Mouse (Mus musculus) midbrain, embryonic 14.5 days (tissue): Measurements from ENCODE around the gene Tnfrsf12a. TPM values are rescaled to one million over a fixed set of nuclear protein-coding genes. Genes with fewer than 3 reads are reported as not detected.

ENCODE experiments used
- ATAC-seq: fragments of 200-750 bp; cut with Nextera tagmentation; 2 replicates; pipeline ENCODE4 v1.8.0; 2017; ENCODE audit warnings: moderate number of reproducible peaks, moderate library complexity; ENCODE audit not compliant: low FRiP score, low TSS enrichment
- DNase-seq: peaks from one replicate; pipeline ENCODE4 v3.0.0-alpha.2; 2015
- H3K27ac ChIP-seq: fragments of 300-500 bp; sonication (generic); replicated peaks from 2 replicates; pipeline ENCODE4 v1.5.1; 2014; ENCODE audit warnings: mild to moderate bottlenecking, low read depth, low read length, moderate library complexity
- H3K27me3 ChIP-seq: fragments of 300-500 bp; sonication (generic); 2 replicates; pipeline ENCODE4 v1.6.1; 2014; ENCODE audit warnings: low read length, control low read depth, mixed read lengths; ENCODE audit not compliant: control insufficient read depth, insufficient read depth
- H3K36me3 ChIP-seq: fragments of 300-500 bp; sonication (generic); 2 replicates; pipeline ENCODE4 v1.6.1; 2014; ENCODE audit warnings: low read length, control low read depth; ENCODE audit not compliant: control insufficient read depth, insufficient read depth
- H3K4me1 ChIP-seq: fragments of 300-500 bp; sonication (generic); 2 replicates; pipeline ENCODE4 v1.6.1; 2014; ENCODE audit warnings: mild to moderate bottlenecking, antibody characterized with exemption, low read length, control low read depth; ENCODE audit not compliant: control insufficient read depth, insufficient read depth
- H3K4me2 ChIP-seq: fragments of 300-500 bp; sonication (generic); 2 replicates; pipeline ENCODE4 v1.6.1; 2014; ENCODE audit warnings: mild to moderate bottlenecking, low read length, moderate library complexity
- H3K4me3 ChIP-seq: fragments of 300-500 bp; sonication (generic); replicated peaks from 2 replicates; pipeline ENCODE4 v1.5.1; 2014; ENCODE audit warnings: low read depth, low read length
- H3K9ac ChIP-seq: fragments of 300-500 bp; sonication (generic); replicated peaks from 2 replicates; pipeline ENCODE4 v1.6.1; 2014; ENCODE audit warnings: mild to moderate bottlenecking, low read length, moderate library complexity
- H3K9me3 ChIP-seq: fragments of 300-500 bp; sonication (generic); 2 replicates; pipeline ENCODE4 v1.6.1; 2016; ENCODE audit warnings: low read length, control low read depth, mixed read lengths; ENCODE audit not compliant: control insufficient read depth
- WGBS: fragments of 180-500 bp; shearing (Covaris S2); extraction: QIAGEN DNeasy Blood & Tissue Kit; methylation state at CpG from one replicate; pipeline ENCODE4 v1.1.7; 2014; 5-methylcytosine and 5-hydroxymethylcytosine counted together
- polyA plus RNA-seq: library from polyadenylated mRNA; unstranded; fragments of >200 nt; fragmentation: Nextera tagmentation; extraction: Ambion mirVana; gene quantifications from 2 replicates; pipeline ENCODE4 v1.2.1, GENCODE M21; 2014

Gene Tnfrsf12a
- polyA plus RNA-seq, 1 experiment from 2014 or later: 1.2 TPM

DNA sequence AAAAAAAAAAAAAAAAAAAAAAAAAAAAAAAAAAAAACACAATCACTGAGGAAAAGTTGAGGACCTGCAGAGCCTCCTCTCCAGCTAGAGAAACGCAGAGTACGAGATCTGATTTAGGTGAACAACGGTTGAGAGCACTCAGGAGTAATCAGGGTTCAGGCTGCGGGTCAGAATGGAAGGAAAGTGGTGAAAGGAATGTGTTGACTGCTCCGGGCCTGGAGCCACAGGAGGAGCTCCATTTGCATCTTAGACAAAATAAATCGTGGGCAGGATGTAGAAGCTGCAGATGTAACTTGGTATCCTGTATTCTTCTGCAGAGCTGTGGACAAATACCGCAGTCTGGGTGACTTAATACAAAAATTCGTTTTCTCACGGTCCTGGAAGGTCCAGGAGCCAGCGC lies 31.4 kb downstream of the Tnfrsf12a start:
- WGBS: 32% methylated on average over 10 of the region's 10 CpGs
- Histone ChIP-seq H3K4me3 (no peak overlapping the region), H3K9ac (no peak overlapping the region), H3K27me3 (peaks cover 13% of the 10 kb centered on the region), H3K4me2 (no peak overlapping the region), H3K36me3 (no peaks in the 10 kb centered on the region), H3K9me3 (no peaks in the 10 kb centered on the region), H3K4me1 (0 out of 2 replicates have a peak, but pooled peaks cover 6% of the 10 kb centered on the region), H3K27ac (no peak overlapping the region)
- DNase-seq (no peak), ATAC-seq (no peak)

DNA sequence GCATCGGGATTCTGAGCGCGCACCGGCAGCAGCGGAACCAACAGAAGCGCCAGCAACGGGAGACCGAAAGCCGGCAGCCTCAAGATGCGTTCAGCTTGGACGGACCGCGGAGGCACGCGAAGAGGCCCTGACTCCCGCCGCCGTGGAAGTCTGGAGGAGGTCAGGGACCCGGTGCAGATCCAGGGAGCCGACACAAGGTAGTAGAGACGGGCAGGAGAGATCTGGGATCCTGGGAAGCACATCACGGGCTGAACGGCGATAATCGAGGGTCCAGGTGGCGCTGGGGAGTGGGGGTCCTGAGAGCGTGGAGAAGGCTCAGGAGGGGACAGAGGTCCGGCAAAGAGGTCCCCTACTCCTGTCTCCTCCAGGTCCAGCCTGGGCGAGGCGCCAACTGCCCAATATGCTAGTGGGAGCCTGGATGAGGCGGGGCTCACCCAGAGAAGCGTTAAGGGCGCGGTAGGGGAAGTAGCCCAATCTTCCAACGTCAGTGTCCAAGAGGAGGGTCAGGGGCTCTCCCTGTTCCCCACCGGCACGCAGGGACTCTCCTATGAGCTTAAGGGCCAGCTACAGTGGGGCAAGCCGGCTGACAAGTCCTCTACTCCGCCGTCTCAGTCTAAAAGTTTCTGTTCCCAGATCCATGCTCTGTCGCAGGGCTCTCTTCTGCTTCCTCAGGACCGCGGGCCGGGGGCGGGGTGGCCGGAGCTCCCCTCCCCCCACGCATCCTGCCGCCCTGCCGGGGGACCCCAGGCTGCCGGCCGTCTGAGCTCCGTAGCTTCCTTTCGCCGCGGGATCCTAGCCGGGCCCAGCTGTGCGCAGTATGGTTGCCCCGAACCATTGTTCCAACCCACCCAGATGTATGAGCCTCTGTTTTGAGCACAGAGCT lies 32.4 kb downstream of the Tnfrsf12a start, which contains the start of gene Mmp25:
Gene Mmp25, minus strand, starts transcription at position 665 of the 883 bp plus-strand sequence.
- ATAC-seq: peak; percentile 46; the same call in 1 of the 2 replicates
- 1% methylated on average over 58 of the region's 58 CpGs for WGBS
- peaks cover 13% of the 10 kb centered on the region for H3K27me3 ChIP-seq

DNA sequence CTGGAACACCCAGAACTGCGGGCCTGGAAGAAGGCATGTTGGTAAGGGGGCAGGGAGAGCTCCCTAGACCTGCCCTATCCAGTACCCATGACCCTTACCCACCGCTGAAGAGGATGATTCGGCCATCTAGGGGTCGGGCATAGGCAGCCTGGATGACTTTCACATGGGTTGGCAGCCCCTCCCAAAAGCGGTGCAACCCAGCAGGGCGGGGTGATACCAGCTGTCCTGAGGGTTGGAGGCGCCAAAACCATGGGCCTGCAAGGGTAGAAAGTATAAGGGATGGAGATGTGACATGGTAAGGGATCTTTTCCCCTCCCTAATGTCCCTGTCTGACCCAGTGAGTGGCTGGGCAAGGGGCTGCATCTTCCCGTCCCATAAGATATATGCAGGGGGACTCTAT lies 46.0 kb downstream of the Tnfrsf12a start:
- DNase-seq: no peak
- H3K4me1 ChIP-seq: no peaks in the 10 kb centered on the region
- H3K27me3 ChIP-seq: no peaks in the 10 kb centered on the region
- no peak overlapping the region for H3K4me3 ChIP-seq
- H3K9ac ChIP-seq: no peak overlapping the region
- H3K27ac ChIP-seq: no peak overlapping the region
- H3K36me3 ChIP-seq: no peaks in the 10 kb centered on the region
- 78% methylated on average over 8 of the region's 8 CpGs for WGBS
- ATAC-seq: no peak
- no peak overlapping the region for H3K4me2 ChIP-seq
- no peaks in the 10 kb centered on the region for H3K9me3 ChIP-seq

More for the DNA sequence above, 32.4 kb downstream of the Tnfrsf12a start, which contains the start of gene Mmp25:
- peak within 1 kb of the TSS; percentile 35 for H3K4me3 ChIP-seq
- DNase-seq: peak; percentile 47
- H3K4me1 ChIP-seq: 0 out of 2 replicates have a peak, but pooled peaks cover 6% of the 10 kb centered on the region
- no peak within 1 kb of the TSS for H3K27ac ChIP-seq
- peak within 1 kb of the TSS; percentile 67 for H3K4me2 ChIP-seq
- H3K9me3 ChIP-seq: no peaks in the 10 kb centered on the region
- peak within 1 kb of the TSS; percentile 29; the same call in 1 of the 2 replicates for H3K9ac ChIP-seq
- no peaks in the 10 kb centered on the region for H3K36me3 ChIP-seq

DNA sequence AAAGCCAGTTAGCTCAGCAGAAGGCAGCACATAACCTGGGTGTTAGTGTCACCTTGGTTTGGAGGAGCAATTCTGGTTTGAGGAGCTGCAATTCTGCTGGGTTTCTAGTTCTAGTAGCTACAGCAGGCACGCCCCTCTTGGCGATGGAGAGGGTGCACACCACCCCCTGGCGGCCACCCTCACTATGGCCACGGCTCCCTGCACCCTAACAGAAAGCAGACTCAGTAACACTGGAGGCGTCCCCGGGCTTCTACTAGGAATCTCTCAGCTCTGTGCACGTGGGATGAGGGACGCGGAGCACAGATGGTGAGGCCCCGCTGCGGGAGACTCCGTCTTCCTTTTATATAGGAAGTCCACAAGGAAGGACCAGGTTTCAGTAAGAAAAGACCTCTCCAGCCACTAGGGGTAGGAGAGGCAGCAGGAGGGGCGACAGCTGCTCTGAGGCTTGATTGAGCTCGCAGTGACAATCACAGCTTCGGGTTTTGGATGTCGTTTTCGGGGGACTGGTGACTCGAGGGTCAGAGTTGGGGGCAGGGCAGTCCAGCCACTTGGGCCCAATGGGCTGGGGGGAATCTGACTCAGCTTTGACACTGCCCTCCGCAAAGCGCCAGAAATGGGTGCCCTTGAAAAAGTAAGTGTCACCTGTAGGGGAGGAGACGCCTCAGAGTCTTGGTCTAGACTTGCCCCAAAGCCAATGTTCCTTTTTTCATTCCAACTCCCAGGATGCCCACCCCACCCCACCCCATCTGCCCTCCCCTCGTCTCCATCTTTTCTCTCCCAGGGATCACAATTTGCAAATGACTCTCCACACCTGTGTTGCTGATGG lies 46.9 kb downstream of the Tnfrsf12a start:
- Histone ChIP-seq H3K27ac (no peak overlapping the region), H3K4me1 (no peaks in the 10 kb centered on the region), H3K36me3 (no peaks in the 10 kb centered on the region), H3K27me3 (no peaks in the 10 kb centered on the region), H3K4me2 (peak overlapping the region; percentile 39), H3K4me3 (no peak overlapping the region), H3K9me3 (no peaks in the 10 kb centered on the region), H3K9ac (0 out of 2 replicates have a peak overlapping the region, but pooled peaks have one; percentile 14)
- ATAC-seq: peak; percentile 55; the same call in 1 of the 2 replicates
- WGBS: 19% methylated on average over 22 of the region's 22 CpGs
- DNase-seq: peak; percentile 70

DNA sequence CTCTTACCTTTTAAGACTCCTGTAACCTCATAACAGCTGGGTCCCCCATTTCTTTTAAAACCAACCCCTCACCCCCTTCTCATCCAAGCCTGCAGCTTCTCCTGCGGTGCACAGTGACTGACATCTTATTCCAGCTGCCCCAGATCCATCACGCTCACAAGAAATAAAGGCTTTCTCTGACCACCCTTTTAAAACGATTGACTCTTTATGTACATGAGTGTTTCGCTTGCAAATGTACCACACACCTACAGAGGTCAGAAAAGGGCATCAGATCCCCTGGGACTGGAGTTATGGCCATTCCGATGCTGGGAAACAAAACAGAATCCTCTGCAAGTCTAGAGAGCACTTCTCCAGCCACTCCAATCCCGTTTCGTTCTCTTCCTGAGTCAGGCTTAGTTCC lies 49.5 kb downstream of the Tnfrsf12a start:
- WGBS: 29% methylated on average over 7 of the region's 7 CpGs
- H3K36me3 ChIP-seq: no peaks in the 10 kb centered on the region
- DNase-seq: no peak
- H3K4me3 ChIP-seq: no peak overlapping the region
- H3K9me3 ChIP-seq: no peaks in the 10 kb centered on the region
- H3K9ac ChIP-seq: no peak overlapping the region
- no peak overlapping the region for H3K27ac ChIP-seq
- H3K27me3 ChIP-seq: no peaks in the 10 kb centered on the region
- ATAC-seq: no peak
- no peak overlapping the region for H3K4me2 ChIP-seq
- no peaks in the 10 kb centered on the region for H3K4me1 ChIP-seq

Other genes starting within 250 kb of the Tnfrsf12a start
- not detected in 2 replicates for gene Vmn2r117, start 197.8 kb downstream of the Tnfrsf12a start, polyA plus RNA-seq
- gene Zfp213, start 113.2 kb downstream of the Tnfrsf12a start, polyA plus RNA-seq: 16.8 and 19.1 TPM in 2 replicates
- gene Zfp13, start 78.0 kb downstream of the Tnfrsf12a start, polyA plus RNA-seq: 24.8 and 31.4 TPM in 2 replicates
- not detected in 2 replicates for gene Zscan10, start 76.6 kb downstream of the Tnfrsf12a start, polyA plus RNA-seq
- 0.38 and 1.1 TPM in 2 replicates for gene Mmp25, start 32.2 kb downstream of the Tnfrsf12a start, polyA plus RNA-seq
- 0.26 TPM in 1 of 2 replicates, not detected in the other for gene Bicdl2, start 17.0 kb downstream of the Tnfrsf12a start, polyA plus RNA-seq
- gene Hcfc1r1, start 3.9 kb downstream of the Tnfrsf12a start, polyA plus RNA-seq: 110 and 150 TPM in 2 replicates
- 43.9 and 44.9 TPM in 2 replicates for gene Thoc6, start 3.6 kb downstream of the Tnfrsf12a start, polyA plus RNA-seq
- not detected in 2 replicates for gene Cldn6, start 1.8 kb upstream of the Tnfrsf12a start, polyA plus RNA-seq
- gene Cldn9, start 6.6 kb upstream of the Tnfrsf12a start, polyA plus RNA-seq: 0.50 and 0.92 TPM in 2 replicates
- gene 1520401A03Rik, start 45.3 kb upstream of the Tnfrsf12a start, polyA plus RNA-seq: not detected in 2 replicates
- gene Pkmyt1, start 48.9 kb upstream of the Tnfrsf12a start, polyA plus RNA-seq: 16.2 and 18.2 TPM in 2 replicates
- 56.6 and 69.2 TPM in 2 replicates for gene Paqr4, start 63.4 kb upstream of the Tnfrsf12a start, polyA plus RNA-seq
- gene Kremen2, start 68.4 kb upstream of the Tnfrsf12a start, polyA plus RNA-seq: 0.71 and 0.80 TPM in 2 replicates
- gene Flywch1, start 94.1 kb upstream of the Tnfrsf12a start, polyA plus RNA-seq: 210 and 220 TPM in 2 replicates
- 70.7 and 95.4 TPM in 2 replicates for gene Flywch2, start 108.6 kb upstream of the Tnfrsf12a start, polyA plus RNA-seq
- gene Srrm2, start 113.1 kb upstream of the Tnfrsf12a start, polyA plus RNA-seq: 498 and 502 TPM in 2 replicates
- gene Elob, start 151.7 kb upstream of the Tnfrsf12a start, polyA plus RNA-seq: 1,255 and 1,621 TPM in 2 replicates
- 0.41 TPM in 1 of 2 replicates, not detected in the other for gene Prss33, start 158.6 kb upstream of the Tnfrsf12a start, polyA plus RNA-seq
- gene Prss32, start 166.4 kb upstream of the Tnfrsf12a start, polyA plus RNA-seq: not detected in 2 replicates
- gene Prss41, start 166.7 kb upstream of the Tnfrsf12a start, polyA plus RNA-seq: 1.00 and 2.2 TPM in 2 replicates
- gene Prss21, start 190.6 kb upstream of the Tnfrsf12a start, polyA plus RNA-seq: not detected in 2 replicates
- gene Dcpp1, start 203.4 kb upstream of the Tnfrsf12a start, polyA plus RNA-seq: not detected in 2 replicates
- gene Dcpp2, start 203.4 kb upstream of the Tnfrsf12a start, polyA plus RNA-seq: not detected in 2 replicates
- not detected in 2 replicates for gene Dcpp3, start 240.0 kb upstream of the Tnfrsf12a start, polyA plus RNA-seq